Mouse (Mus musculus) neural tube, embryonic 10.5 days (tissue): Measurements from ENCODE around the gene Ahcyl2.
"Not testable (repeated sequence)": the region's sequence is repeated elsewhere in the genome, so short reads cannot be mapped to it uniquely, and the experiment has no call there.

Source experiments
- DNase-seq: peaks from one replicate; pipeline ENCODE4 v3.0.0-alpha.2; 2017; ENCODE audit warnings: low spot score; ENCODE audit errors: extremely low spot score

The Ahcyl2 gene

GRCm38 (mm10) chr6:29767813-29768660 is at the start of gene Ahcyl2:
Ahcyl2 (plus strand) TSS chr6:29768011.
- peak; percentile 91 for DNase-seq

DNA sequence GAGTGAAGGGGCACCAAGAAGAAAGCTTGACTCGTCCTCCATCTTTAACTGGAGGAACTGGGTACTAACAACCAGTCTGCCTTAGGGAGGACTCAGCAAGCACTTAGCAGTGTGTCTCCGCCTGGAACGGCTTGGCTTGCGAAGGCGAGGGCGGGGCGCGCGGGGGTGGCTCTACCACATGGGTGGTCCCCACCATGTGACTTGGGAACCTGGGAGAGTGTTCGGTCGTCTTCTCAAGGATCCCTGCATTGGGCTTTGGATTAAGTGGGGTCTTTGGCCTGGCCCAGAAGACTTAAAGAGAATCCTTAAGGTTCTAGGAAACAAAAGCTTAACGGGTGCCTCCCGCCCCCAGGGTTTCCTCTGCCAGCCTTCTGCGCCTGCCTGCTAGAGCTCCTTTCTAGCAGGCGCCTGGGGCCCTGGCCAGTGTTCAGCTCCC is 48.9 kb upstream of the Ahcyl2 start:
- DNase-seq = peak; percentile 70

DNA sequence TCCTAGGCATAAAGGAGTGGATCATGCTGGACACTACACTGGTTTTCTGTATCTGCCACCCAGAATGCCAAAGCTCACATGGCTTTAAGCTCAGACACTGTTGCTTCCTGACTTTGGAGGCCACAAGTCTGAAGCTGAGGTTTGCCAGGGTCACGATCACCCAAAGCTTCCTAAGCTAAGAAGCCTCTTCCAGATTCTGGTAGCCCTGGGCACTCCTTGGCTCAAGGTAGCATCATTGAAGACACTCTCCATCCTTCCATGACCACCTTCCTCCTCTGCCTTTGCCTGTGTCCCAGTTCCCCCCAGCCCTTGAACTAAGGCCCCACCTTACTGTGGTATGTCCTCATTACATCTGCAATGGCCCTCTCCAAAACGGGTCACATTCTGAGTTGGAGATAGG is 45.9 kb upstream of the Ahcyl2 start:
- no peak for DNase-seq

DNA sequence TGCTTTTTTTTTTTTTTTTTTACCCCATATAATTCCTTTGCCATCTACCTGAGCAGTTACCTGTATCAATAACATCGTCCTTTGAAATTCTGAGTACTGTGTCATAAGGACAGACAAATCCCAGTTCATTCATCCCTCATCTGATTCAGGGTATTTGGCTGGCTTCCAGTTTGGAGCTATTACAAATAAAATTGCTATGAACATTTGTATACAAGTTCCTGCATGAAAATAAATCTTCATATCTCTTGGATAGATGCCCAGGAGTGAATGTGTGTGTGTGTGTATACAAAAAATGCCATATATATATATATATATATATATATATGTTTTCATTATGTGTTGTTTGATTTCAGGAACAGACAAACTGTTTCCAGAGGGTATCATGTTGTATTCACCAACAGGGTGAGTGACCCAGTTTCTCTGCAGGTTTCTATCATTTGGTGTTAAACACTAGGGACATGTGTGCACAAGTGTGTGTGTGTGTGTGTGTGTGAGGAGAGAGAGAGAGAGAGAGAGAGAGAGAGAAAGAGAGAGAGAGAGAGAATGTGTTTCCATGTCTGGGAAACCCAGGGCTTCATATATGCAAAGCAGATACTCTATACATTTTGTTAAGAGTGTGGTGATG is 41.1 kb upstream of the Ahcyl2 start:
- no peak for DNase-seq

DNA sequence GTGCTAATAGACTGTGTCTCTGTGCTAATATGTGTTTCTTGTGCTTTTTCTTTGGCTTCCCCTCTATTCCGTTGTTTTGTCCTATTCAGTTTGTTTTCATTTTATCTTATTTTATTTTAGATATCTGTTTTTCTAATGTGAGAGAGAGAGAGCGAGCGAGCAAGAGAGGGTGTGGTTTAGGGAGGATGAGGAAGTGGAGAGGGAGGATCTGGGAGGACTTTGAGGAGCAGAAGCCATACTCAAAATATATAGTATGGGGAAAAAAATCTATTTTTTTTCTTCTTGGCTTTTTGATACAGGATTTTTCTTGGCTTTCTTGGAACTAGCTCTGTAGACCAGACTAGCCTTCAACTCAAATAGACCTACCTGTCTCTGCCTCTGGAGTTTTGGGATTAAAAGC is 39.8 kb upstream of the Ahcyl2 start:
- DNase-seq = no peak

DNA sequence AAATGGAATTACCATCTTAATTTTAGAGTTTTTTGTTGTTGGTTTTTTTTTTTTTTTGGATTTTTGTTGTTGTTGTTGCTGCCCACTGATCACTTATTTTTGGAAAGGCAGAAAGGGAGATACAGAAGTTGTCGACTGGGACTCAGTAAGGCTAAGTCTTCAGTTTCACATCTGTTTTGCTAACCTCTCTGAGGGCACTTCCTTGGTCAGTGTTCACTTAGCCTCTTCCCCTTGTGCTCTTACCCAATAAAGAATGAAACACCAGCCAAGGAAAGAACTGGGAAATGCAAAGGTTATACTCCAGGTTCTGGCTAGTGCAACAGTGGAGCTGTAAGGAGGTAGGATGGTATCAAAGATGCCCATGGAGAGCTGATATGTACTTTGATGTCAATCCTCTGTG is 38.3 kb upstream of the Ahcyl2 start:
- no peak for DNase-seq

DNA sequence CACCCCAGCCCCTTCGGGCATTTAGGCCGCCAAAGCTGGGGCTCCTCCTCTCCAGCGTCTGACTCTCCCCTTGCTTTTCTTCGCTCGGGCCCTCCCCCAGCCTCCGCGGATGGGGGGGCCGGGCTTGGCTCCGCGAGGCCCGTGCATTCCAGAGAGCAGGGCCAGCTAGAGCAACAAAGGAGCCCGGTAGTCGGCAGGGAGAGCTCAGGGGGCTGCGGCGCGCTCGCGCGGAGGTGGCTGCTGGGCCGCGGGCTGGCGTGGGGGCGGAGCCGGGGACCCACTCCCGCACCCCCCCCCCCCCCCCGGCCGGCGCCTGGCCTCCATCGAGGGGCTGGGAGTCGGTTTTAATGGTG is 32.5 kb upstream of the Ahcyl2 start, which contains the start of gene Smo:
Gene Smo, plus strand, starts transcription at position 168 of the 353 bp plus-strand sequence.
- DNase-seq = no peak

GRCm38 (mm10) chr6:29735689-29736451 is 31.9 kb upstream of the Ahcyl2 start:
- peak; percentile 94 for DNase-seq

DNA sequence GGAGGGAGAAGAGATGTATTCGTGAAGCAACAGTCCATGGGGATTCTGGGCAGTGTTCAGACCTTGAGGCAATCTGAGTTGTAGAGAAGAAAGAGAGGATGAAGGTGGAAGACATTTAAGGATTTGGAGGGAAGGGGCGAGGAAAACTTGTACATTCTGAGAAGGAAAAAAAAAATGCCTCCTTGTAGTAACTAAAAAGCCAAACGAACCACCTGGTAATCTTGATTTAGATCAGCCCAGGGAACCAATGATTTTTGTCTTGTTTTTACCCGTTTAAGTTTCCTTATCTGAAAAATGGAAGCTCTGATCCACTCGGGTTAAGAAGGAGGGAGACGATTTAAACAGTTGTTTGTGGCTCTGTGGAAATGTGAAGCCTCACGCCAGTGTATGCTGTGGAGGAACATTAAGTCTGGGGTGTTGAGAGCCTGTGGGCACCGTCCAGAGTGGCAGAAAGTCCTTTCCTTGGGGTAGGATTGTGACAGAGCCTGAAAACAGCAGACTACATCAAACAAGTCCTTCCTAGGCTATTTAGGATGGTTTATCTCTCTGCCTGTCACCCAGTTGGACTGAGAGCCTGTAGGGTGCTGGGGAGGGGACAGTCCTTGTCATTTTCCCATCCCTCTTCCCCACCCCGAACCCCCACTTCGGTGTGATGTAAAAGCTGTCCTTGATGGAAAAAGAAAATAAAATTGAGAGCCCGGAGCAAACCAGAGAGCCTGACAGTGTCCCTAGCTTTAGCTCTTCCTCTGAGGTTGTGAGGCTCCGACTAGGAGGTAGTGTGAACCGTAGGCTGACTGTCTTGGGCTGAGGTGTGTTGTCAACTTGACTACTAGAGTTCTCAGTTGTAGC is 31.0 kb upstream of the Ahcyl2 start:
- peak; percentile 23 for DNase-seq

GRCm38 (mm10) chr6:29751466-29752152 is 16.2 kb upstream of the Ahcyl2 start:
- no peak for DNase-seq

DNA sequence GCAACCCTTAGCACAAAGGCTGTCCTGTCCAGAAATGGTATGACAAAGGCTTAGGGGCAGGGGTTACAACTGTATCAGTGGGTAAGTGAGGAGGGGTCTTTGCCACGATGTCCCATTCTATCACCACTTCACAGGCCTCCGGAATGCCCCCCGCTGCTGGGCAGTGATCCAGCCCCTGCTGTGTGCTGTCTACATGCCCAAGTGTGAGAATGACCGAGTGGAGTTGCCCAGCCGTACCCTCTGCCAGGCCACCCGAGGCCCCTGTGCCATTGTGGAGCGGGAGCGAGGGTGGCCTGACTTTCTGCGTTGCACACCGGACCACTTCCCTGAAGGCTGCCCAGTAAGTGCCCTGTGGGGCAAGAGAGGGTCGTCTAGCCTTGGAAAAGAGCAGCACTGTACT is 14.5 kb upstream of the Ahcyl2 start:
- DNase-seq = no peak

DNA sequence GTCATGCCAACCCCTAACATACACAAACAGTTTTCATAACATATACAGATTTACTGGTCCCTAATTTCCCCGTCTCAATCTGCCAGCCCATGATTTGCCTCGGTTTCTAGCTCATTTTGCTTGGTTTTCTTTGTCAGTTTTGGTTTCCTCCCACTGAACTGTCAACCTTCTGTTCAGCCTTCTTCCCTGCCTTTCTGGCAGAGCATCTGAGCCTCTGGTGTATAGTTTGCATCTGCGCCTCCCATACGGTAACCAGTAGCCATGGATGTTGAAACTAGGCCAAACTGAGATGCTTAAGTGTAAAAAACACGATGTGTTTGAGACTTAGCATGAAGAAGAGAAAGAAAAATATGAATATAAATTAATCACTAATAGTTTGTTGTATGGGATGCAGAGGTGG is 11.8 kb upstream of the Ahcyl2 start:
- no peak for DNase-seq

DNA sequence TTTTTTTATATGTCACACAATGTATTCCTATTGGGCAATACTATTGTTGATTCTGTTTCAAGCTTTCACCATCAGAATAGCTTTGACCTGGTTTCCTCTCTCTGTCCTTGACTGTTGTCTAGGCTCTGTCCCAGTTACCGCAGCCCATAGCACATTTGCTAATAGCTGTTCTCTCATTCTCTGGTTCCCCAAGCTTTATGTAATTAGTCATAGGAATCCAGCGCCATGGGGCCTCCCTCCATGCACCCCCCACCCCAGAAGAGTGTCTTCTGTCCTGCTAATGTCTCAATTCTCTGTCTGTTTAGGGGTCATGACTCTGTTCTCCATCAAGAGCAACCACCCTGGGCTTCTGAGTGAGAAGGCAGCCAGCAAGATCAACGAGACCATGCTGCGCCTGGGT is 11.3 kb upstream of the Ahcyl2 start:
- no peak for DNase-seq

GRCm38 (mm10) chr6:29758417-29758816 is 9.4 kb upstream of the Ahcyl2 start:
- peak; percentile 63 for DNase-seq

GRCm38 (mm10) chr6:29759012-29759679 is 8.7 kb upstream of the Ahcyl2 start:
- no peak for DNase-seq

GRCm38 (mm10) chr6:29760397-29760796 is 7.4 kb upstream of the Ahcyl2 start:
- DNase-seq = not testable (repeated sequence)

DNA sequence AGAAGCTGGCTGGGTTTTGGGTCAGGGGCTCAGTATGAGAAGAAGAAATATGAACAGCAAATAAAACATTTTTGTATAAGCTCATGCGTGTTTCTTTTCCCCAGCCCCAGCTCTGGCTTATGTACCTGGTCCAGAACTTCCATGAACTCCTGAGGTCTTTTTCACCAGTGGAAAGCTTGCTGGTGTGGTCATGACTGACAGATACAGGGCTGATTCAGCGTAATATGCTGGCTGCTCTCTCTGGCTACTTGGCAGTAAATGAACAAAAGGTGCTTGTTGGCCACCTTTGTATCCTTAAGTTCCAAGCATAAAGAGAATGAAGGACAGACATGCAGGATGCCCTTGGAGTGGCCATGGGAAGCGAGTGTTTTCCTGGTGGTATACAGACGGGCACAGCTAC is 6.5 kb upstream of the Ahcyl2 start:
- no peak for DNase-seq

GRCm38 (mm10) chr6:29762524-29762923 is 5.3 kb upstream of the Ahcyl2 start:
- no peak for DNase-seq

DNA sequence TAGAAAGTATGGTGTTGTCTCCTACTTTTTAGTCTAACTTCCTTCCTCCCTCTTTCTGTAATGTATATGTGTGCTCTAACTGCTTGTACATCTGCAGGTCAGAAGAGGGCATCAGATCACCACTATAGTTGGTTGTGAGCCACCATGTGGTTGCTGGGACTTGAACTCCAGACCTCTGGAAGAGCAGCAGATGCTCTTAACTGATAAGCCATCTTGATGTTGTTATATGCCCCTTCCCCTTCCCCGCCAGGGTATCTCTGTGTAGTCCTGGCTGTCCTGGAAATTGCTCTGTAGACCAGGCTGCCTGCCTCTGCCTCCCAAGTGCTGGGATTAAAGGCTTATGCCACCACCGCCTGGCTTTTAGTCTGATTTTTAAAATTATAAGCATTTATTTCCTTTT is 937 bp upstream of the Ahcyl2 start:
- no peak for DNase-seq
